Mouse (Mus musculus): ENCODE measurements around the gene Rabac1. TPM values are rescaled to one million over a fixed set of nuclear protein-coding genes. Genes with fewer than 3 reads are reported as not detected.

The Rabac1 gene
- polyA plus RNA-seq (2015; fragmentation: Nextera tagmentation; extraction: Ambion mirVana), result 59.4 and 69.5 TPM in 2 replicates

DNA sequence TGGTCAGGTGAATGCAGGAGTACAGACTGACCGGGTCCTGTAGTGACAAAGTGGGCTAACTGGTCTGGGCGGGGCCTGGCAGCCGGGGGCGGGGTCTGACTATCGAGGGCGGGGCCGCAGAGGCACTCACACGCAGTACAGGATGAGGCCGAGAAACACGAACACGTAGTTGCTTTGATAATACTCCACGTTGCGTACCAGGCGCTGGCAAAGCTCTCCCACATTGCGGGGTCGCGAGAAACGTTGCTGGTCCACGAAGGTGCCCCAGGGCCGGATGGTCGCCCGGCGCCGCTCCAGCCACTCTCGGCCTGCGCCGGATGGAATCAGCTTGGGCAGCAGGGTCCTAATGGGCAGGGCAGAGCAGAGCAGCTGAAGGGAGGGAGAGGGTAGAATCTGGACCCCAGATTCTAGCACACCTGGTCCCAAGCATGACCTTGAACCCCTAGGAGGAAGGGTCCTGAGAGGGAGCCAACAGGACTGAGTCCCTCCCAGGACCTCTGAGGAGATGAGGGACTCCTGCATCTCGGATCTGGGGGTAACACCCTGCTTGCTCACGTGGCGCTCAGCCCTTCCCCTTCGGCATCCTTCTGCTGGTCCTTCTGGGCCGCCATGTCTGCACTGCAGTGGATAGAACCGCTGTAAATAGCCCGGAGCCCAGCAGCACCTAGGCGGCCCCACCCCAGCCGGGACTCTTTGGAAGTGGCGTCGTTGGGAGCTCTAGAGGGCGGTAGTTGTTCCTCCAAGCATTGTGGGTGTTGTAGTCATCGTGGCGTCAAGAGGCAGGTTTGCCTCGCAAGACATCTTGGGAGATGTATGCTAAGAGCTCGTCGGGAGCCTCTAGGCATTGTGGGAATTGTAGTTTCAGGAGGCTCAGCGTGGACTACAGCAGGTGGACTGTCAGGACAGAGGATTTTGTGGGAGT, at the start of gene Rabac1:
TSS of gene Rabac1 (minus strand) at position 783 of the 922 bp plus-strand sequence.
- under 1% methylated on average over 45 of the region's 45 CpGs for WGBS (ENCODE audit: insufficient replicate concordance)
- peaks cover 7% of the 10 kb centered on the region; the same call in 1 of the 2 replicates for H3K36me3 ChIP-seq (replicated peaks)
- H3K4me2 ChIP-seq, result peak within 1 kb of the TSS; percentile 95
- H3K9me3 ChIP-seq (replicated peaks), result no peaks in the 10 kb centered on the region
- H3K4me1 ChIP-seq (replicated peaks), result peaks cover 30% of the 10 kb centered on the region
- peak within 1 kb of the TSS; percentile 72 for H3K4me3 ChIP-seq (replicated peaks)
- ATAC-seq (ENCODE audit: insufficient read depth), result peak; percentile 93
- H3K9ac ChIP-seq, result peak within 1 kb of the TSS; percentile 74
- H3K27ac ChIP-seq (replicated peaks), result peak within 1 kb of the TSS; percentile 85
- H3K27me3 ChIP-seq, result no peaks in the 10 kb centered on the region

DNA sequence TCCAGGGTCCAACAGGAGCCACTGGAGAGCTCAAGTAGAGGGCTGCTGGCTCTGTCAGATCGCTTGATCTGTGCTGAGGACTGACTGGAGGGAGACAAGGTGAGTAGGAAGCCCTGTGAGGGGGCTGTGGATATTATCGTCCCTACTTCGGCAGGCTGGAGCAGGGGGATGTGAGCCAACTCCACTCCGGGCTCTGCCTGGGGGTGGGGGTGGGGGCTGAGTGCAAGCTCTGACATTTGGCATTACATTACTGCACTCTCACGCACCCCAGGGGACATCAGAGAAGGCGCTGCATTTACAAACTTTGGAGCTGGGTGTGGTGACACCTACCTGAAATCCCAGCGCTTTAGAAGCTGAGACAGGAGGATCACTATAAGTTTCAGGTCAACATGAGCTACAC, 39.0 kb upstream of the Rabac1 start:
- peaks cover 58% of the 10 kb centered on the region for H3K27me3 ChIP-seq
- H3K9me3 ChIP-seq (replicated peaks), result no peaks in the 10 kb centered on the region
- no peak overlapping the region for H3K4me2 ChIP-seq
- no peak overlapping the region for H3K4me3 ChIP-seq (replicated peaks)
- peaks cover 13% of the 10 kb centered on the region for H3K4me1 ChIP-seq (replicated peaks)
- WGBS (ENCODE audit: insufficient replicate concordance), result 52% methylated on average over 7 of the region's 7 CpGs
- ATAC-seq (ENCODE audit: insufficient read depth), result no peak
- H3K27ac ChIP-seq (replicated peaks), result no peak overlapping the region
- no peaks in the 10 kb centered on the region for H3K36me3 ChIP-seq (replicated peaks)
- H3K9ac ChIP-seq, result no peak overlapping the region

DNA sequence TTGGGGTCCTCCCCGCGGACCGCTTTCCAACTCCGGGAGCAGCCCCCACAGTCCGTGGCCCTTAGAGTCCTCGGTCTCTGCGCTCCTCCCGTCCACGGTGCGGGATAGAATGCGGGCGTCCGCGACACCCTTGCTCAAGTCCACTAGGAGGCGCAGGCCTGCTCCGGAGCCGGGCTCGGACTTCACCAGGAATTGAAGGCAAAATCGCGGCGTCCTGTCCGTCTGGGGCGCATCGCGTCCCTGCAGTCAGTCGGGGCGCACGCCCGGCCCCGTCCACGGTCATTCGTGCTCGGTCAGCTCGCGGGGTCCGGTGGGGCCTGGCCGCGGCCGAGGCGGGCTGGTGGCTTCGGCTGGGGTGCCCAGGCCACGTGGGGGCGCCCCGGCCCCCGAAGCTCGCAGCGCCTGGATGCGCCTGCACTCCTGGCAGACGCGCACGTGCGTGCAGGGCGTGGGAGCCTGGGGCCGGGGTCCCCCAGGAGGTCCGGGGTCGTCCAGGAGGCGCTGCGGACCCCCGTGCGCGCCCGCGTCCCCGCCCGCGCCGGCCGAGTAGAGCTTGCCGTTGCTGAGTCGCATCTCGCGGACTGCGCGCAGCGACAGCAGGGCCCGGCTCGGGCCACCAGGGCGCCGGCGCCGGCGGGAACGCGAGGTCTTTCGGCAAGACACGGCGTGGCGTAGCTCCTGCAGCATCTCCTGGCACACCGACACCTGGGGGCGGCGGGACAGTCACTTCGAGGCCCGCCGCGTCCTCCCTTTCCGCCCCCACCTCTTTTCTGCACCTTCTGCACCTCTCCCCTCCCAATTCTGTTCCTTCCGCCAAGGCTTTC, 37.7 kb upstream of the Rabac1 start:
- peak overlapping the region; percentile 62 for H3K4me2 ChIP-seq
- H3K9ac ChIP-seq, result no peak overlapping the region
- peaks cover 13% of the 10 kb centered on the region for H3K4me1 ChIP-seq (replicated peaks)
- WGBS (ENCODE audit: insufficient replicate concordance), result 1% methylated on average over 89 of the region's 97 CpGs
- no peaks in the 10 kb centered on the region for H3K9me3 ChIP-seq (replicated peaks)
- no peaks in the 10 kb centered on the region for H3K36me3 ChIP-seq (replicated peaks)
- peak overlapping the region; percentile 34 for H3K4me3 ChIP-seq (replicated peaks)
- no peak overlapping the region for H3K27ac ChIP-seq (replicated peaks)
- no peak for ATAC-seq (ENCODE audit: insufficient read depth)
- peaks cover 71% of the 10 kb centered on the region for H3K27me3 ChIP-seq

DNA sequence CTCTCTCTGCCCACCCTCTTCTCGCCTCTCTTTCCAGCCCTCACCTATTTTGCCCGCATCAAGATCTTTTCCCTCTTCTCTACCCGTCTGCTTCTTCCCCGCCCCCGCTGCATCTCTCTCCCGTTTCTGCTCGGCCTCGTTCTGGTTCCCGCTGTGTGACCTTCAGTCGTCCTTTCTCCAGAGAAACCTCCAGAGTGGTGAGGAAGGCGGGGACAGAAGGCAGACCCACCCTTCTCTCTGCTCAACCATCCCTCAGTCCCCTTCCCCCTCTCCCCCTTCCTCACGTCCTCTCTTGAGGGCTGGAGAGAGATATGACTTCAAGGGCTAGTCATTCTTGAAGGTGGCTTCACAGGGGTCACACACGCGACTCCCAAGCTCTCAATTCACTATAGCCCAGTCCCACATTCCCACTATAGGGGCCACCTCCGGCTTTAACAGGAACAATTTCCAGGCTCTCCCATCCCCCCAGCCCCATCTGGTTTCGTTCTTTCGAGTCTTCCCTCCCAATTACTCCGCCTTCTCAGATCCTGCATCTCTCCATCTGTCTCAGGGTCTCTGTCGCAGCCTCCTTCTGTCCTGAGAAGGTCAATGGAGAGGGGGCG, 36.6 kb upstream of the Rabac1 start:
- WGBS (ENCODE audit: insufficient replicate concordance), result 14% methylated on average over 20 of the region's 20 CpGs
- Histone ChIP-seq H3K27me3 (peaks cover 82% of the 10 kb centered on the region), H3K4me3 (replicated peaks) (no peak overlapping the region), H3K4me2 (no peak overlapping the region), H3K4me1 (replicated peaks) (peaks cover 13% of the 10 kb centered on the region), H3K27ac (replicated peaks) (no peak overlapping the region), H3K9ac (no peak overlapping the region), H3K9me3 (replicated peaks) (no peaks in the 10 kb centered on the region), H3K36me3 (replicated peaks) (no peaks in the 10 kb centered on the region)
- ATAC-seq (ENCODE audit: insufficient read depth), result no peak

DNA sequence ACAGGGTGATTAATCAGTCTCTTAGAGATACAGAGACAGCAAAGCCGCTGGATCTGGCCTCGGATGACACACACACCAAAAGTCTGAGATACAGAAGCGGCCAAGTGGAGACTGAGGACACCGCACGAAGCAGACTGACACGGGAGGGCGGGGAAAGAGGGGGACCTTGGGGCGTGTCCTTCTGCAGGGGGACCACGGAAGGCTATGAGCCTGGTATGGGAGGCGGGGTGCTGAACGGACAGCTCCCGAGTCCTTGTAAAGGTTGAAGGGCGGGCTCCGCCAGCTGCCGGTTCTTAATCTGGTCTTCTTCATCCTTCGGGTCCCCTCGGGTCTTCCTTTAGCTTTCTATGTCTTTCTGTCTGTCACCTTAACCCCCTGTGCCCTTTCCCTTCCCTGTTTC, 36.1 kb upstream of the Rabac1 start:
- no peak for ATAC-seq (ENCODE audit: insufficient read depth)
- peaks cover 13% of the 10 kb centered on the region for H3K4me1 ChIP-seq (replicated peaks)
- 1% methylated on average over 17 of the region's 17 CpGs for WGBS (ENCODE audit: insufficient replicate concordance)
- no peaks in the 10 kb centered on the region for H3K9me3 ChIP-seq (replicated peaks)
- peaks cover 88% of the 10 kb centered on the region for H3K27me3 ChIP-seq
- H3K27ac ChIP-seq (replicated peaks), result no peak overlapping the region
- no peaks in the 10 kb centered on the region for H3K36me3 ChIP-seq (replicated peaks)
- no peak overlapping the region for H3K4me3 ChIP-seq (replicated peaks)
- H3K9ac ChIP-seq, result no peak overlapping the region
- H3K4me2 ChIP-seq, result no peak overlapping the region

DNA sequence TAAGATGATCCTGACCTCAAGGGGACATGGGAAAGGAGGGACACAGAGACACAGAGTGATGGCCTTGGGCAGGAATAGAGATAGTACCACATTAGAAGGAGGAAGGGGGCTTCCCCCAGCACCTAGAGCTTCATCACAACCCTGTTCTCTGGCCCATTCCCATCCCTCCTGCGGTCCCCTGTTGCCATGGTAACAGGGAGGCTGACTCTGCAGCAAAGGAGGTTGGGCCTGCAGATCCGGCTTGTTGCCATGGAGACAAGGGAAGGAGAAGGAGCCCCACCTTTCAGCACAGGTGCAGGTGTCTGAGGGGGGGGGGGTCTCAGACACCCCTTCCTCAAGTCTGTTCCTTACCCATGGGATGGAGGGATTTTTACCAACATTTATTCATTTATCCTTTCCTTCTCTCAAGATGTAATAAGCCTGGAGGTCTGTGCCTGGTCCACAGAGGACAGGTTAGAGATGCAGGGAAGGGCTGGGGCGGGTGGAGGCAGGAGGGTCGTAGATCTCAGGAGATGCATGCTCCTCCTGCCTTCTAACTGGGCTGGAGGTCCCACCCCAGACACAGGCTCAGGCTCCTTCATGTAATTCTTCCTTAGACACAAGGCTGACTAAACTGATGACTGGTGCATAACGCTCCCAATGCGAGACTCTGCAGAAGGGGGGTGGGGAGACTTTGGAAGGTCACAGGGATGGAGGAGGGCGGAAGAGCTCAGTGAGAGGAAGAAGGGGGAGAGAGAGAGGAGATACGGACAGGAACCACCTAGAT, 35.2 kb upstream of the Rabac1 start:
- Histone ChIP-seq H3K4me1 (replicated peaks) (peaks cover 13% of the 10 kb centered on the region), H3K27ac (replicated peaks) (no peak overlapping the region), H3K4me2 (no peak overlapping the region), H3K9ac (no peak overlapping the region), H3K27me3 (peaks cover 95% of the 10 kb centered on the region), H3K36me3 (replicated peaks) (no peaks in the 10 kb centered on the region), H3K9me3 (replicated peaks) (no peaks in the 10 kb centered on the region), H3K4me3 (replicated peaks) (no peak overlapping the region)
- 28% methylated on average over 8 of the region's 8 CpGs for WGBS (ENCODE audit: insufficient replicate concordance)
- ATAC-seq (ENCODE audit: insufficient read depth), result no peak

DNA sequence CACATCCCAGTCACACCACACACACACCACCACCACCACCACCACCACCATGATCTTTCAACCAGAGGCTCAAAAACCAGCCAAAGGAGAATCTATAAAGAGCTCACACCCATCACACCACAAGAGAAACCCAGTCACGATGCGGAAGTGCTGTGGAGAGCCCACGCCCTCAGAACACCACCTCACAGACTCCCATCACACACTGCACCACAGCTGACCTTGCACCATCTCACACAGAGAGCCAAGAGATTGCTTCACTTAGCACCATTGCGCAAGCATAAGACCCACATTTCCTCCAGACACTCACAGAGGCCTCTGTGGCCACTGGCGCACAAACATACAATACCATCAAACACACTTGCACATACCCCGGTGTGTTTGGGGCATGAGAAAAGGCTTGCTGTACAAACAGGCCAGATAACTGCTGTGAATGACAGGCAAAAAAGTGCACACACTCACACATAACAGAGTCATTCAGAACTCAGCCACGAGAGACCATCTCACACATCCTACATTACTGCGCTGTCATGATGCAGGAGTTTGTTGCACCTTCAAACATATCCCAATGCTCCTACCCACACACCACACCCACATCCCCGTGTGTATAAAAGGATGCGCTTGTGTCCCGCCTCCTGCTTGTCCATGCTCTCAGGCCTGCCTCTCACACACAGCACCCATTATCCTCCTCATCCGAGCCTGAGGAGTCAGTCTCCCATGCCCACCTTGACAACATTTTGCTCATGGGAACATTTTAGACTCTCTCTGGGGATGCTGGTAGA, 34.2 kb upstream of the Rabac1 start:
- H3K36me3 ChIP-seq (replicated peaks), result no peaks in the 10 kb centered on the region
- H3K27ac ChIP-seq (replicated peaks), result 0 out of 2 replicates have a peak overlapping the region, but pooled peaks have one; percentile 20
- no peak for ATAC-seq (ENCODE audit: insufficient read depth)
- H3K9me3 ChIP-seq (replicated peaks), result no peaks in the 10 kb centered on the region
- H3K27me3 ChIP-seq, result peaks cover 90% of the 10 kb centered on the region
- H3K4me1 ChIP-seq (replicated peaks), result peaks cover 13% of the 10 kb centered on the region
- WGBS (ENCODE audit: insufficient replicate concordance), result 49% methylated on average over 12 of the region's 12 CpGs
- no peak overlapping the region for H3K9ac ChIP-seq
- H3K4me2 ChIP-seq, result 0 out of 2 replicates have a peak overlapping the region, but pooled peaks have one; percentile 51
- no peak overlapping the region for H3K4me3 ChIP-seq (replicated peaks)

DNA sequence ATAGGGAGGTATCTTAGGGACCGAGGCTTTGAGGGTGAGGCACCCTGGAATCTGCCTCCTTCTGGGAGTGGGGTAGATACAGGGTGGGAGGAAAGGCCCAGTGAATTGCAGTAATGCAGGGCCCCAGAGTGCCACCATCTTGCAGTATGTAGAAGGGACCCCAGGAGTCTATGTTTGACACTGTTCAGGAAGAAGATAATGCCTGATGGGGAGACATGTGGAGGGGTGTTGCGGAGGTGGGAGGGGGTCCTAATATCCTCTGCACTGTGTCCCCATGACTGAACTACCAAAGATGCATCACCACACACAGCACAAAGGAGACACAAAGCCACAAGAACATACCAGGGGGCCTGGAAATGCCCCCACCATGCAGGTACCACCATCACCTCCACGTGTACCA, 33.6 kb upstream of the Rabac1 start:
- H3K9ac ChIP-seq, result no peak overlapping the region
- WGBS (ENCODE audit: insufficient replicate concordance), result 54% methylated on average over 3 of the region's 3 CpGs
- no peaks in the 10 kb centered on the region for H3K9me3 ChIP-seq (replicated peaks)
- H3K36me3 ChIP-seq (replicated peaks), result no peaks in the 10 kb centered on the region
- H3K4me2 ChIP-seq, result peak overlapping the region; percentile 51
- H3K27ac ChIP-seq (replicated peaks), result 0 out of 2 replicates have a peak overlapping the region, but pooled peaks have one; percentile 20
- peak overlapping the region; percentile 36; the same call in 1 of the 2 replicates for H3K4me3 ChIP-seq (replicated peaks)
- H3K27me3 ChIP-seq, result peaks cover 84% of the 10 kb centered on the region
- ATAC-seq (ENCODE audit: insufficient read depth), result no peak
- peaks cover 13% of the 10 kb centered on the region for H3K4me1 ChIP-seq (replicated peaks)

DNA sequence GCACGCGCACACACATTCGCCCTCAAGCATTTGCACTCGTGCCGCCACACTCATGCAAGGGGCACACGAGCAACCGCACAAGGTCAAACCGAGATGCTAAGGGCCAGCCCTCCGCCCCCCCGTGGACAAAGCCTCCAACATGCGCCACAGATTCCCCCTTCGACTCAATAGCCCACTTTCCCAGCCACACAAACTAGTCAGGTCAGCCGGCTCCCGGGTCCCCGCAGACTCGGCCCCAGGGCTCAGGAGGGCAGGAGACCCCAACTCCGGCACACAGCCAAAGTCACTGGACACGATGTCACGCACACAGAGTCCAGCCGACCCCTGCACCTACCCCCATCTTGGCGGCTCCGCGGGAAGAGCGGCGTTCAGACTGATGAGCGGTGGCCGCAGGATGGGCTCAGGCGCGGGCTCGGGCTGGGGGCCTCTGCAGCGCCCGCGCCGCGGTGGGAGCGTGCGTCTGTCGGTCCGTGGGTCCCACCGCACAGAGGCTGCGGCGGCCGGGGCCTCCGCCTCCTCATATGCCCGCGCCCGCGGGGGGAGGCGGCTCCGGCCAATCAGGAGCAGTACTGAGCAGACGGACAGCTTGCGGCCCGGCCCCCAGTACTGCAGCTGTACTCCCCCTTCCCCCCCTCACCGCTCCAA, 33.0 kb upstream of the Rabac1 start, which contains the start of gene Atp1a3:
TSS of gene Atp1a3 (minus strand) at position 538 of the 645 bp plus-strand sequence.
- ATAC-seq (ENCODE audit: insufficient read depth), result no peak
- 0 out of 2 replicates have a peak within 1 kb of the TSS, but pooled peaks have one; percentile 20 for H3K27ac ChIP-seq (replicated peaks)
- peak within 1 kb of the TSS; percentile 51 for H3K4me2 ChIP-seq
- WGBS (ENCODE audit: insufficient replicate concordance), result 3% methylated on average over 54 of the region's 54 CpGs
- no peaks in the 10 kb centered on the region for H3K9me3 ChIP-seq (replicated peaks)
- H3K9ac ChIP-seq, result no peak within 1 kb of the TSS
- H3K36me3 ChIP-seq (replicated peaks), result no peaks in the 10 kb centered on the region
- peaks cover 11% of the 10 kb centered on the region for H3K4me1 ChIP-seq (replicated peaks)
- H3K4me3 ChIP-seq (replicated peaks), result peak within 1 kb of the TSS; percentile 36
- H3K27me3 ChIP-seq, result peaks cover 78% of the 10 kb centered on the region
